Mouse (Mus musculus): ENCODE results near the gene Kat2a.

Gene Kat2a

GRCm38 (mm10) chr11:100710977-100711376, 1.3 kb downstream of the Kat2a start:
- no peak for DNase-seq (ENCODE audit: low spot score in 2 of 2)

- no peak for DNase-seq (ENCODE audit: low spot score in 2 of 2)
Observed at GRCm38 (mm10) chr11:100710528-100710927, 1.7 kb downstream of the Kat2a start.

- DNase-seq (ENCODE audit: low spot score in 2 of 2) = no peak
Observed at GRCm38 (mm10) chr11:100709201-100709810, 3.0 kb downstream of the Kat2a start.

GRCm38 (mm10) chr11:100705095-100705747, 7.0 kb downstream of the Kat2a start:
- DNase-seq (ENCODE audit: low spot score in 2 of 2) = no peak

- DNase-seq (ENCODE audit: low spot score in 2 of 2) = no peak
Observed at GRCm38 (mm10) chr11:100703851-100704531, 8.3 kb downstream of the Kat2a start, which contains the start of gene Dhx58. Gene Dhx58 (minus strand): TSS chr11:100704271.

GRCm38 (mm10) chr11:100703366-100703765, 8.9 kb downstream of the Kat2a start:
- no peak for DNase-seq (ENCODE audit: low spot score in 2 of 2)

GRCm38 (mm10) chr11:100702906-100703305, 9.4 kb downstream of the Kat2a start:
- no peak for DNase-seq (ENCODE audit: low spot score in 2 of 2)

- DNase-seq (ENCODE audit: low spot score in 2 of 2) = peak; percentile 62 to 82
Observed at GRCm38 (mm10) chr11:100702081-100702851, 10.0 kb downstream of the Kat2a start.

- peak; percentile 83 to 85 for DNase-seq (ENCODE audit: low spot score in 2 of 2)
Observed at GRCm38 (mm10) chr11:100701301-100701700, 11.0 kb downstream of the Kat2a start.

- DNase-seq (ENCODE audit: low spot score in 2 of 2) = no peak
Observed at GRCm38 (mm10) chr11:100700710-100701109, 11.6 kb downstream of the Kat2a start.

- DNase-seq (ENCODE audit: low spot score in 2 of 2) = no peak
Observed at GRCm38 (mm10) chr11:100697921-100698320, 14.3 kb downstream of the Kat2a start.

GRCm38 (mm10) chr11:100694926-100695325, 17.3 kb downstream of the Kat2a start:
- DNase-seq (ENCODE audit: low spot score in 2 of 2) = peak; percentile 74 to 92

- DNase-seq (ENCODE audit: low spot score in 2 of 2) = no peak
Observed at GRCm38 (mm10) chr11:100693154-100693553, 19.1 kb downstream of the Kat2a start.

- DNase-seq (ENCODE audit: low spot score in 2 of 2) = no peak
Observed at GRCm38 (mm10) chr11:100692164-100692616, 20.1 kb downstream of the Kat2a start, which contains the start of gene Zfp385c. Gene Zfp385c (minus strand): TSS chr11:100692455.

- DNase-seq (ENCODE audit: low spot score in 2 of 2) = no peak
Observed at GRCm38 (mm10) chr11:100690389-100690788, 21.9 kb downstream of the Kat2a start.

- DNase-seq (ENCODE audit: low spot score in 2 of 2) = no peak
Observed at GRCm38 (mm10) chr11:100688443-100688842, 23.8 kb downstream of the Kat2a start.

GRCm38 (mm10) chr11:100687265-100687664, 25.0 kb downstream of the Kat2a start:
- no peak for DNase-seq (ENCODE audit: low spot score in 2 of 2)

GRCm38 (mm10) chr11:100685371-100685770, 26.9 kb downstream of the Kat2a start:
- DNase-seq (ENCODE audit: low spot score in 2 of 2) = no peak

GRCm38 (mm10) chr11:100684084-100684483, 28.2 kb downstream of the Kat2a start:
- no peak for DNase-seq (ENCODE audit: low spot score in 2 of 2)

GRCm38 (mm10) chr11:100682526-100682925, 29.7 kb downstream of the Kat2a start:
- DNase-seq (ENCODE audit: low spot score in 2 of 2) = no peak

GRCm38 (mm10) chr11:100681826-100682225, 30.4 kb downstream of the Kat2a start:
- DNase-seq (ENCODE audit: low spot score in 2 of 2) = no peak

GRCm38 (mm10) chr11:100677810-100678209, 34.5 kb downstream of the Kat2a start:
- DNase-seq (ENCODE audit: low spot score in 2 of 2) = no peak
